Mouse (Mus musculus): ENCODE data around the gene Mtss1l.

The Mtss1l gene

DNA sequence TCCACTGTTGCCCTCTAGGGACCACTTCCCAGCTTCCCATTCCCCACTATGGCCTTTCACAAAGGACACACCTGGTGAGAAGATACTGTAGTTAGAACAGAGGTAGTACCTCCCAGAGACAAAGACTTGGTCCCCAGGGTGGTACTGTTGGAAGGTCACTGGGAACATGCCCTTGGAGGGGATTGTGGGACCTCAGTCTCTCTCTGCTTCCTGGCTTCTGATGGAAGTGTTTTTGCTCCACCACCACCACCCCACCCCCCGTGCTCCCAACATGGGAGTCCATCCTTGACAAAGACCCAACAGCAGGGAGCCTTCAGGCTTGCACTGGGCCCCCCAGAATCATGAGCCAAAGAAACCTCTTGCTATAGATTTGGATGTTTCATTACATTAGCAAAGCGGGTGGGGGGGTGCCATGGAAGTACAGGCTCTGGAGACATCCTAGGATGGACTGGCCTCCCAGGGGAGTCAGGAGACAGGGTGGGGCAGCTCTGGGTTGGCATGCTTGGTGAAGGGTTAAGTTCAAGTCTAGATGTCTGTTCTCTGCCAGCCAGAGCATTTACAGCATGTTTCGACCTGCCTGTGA lies 14.9 kb upstream of the Mtss1l start:
- DNase-seq (ENCODE audit: low read depth) = no peak

- DNase-seq (ENCODE audit: low read depth) = no peak
Observed at GRCm38 (mm10) chr8:110708429-110708828, 12.8 kb upstream of the Mtss1l start.

DNA sequence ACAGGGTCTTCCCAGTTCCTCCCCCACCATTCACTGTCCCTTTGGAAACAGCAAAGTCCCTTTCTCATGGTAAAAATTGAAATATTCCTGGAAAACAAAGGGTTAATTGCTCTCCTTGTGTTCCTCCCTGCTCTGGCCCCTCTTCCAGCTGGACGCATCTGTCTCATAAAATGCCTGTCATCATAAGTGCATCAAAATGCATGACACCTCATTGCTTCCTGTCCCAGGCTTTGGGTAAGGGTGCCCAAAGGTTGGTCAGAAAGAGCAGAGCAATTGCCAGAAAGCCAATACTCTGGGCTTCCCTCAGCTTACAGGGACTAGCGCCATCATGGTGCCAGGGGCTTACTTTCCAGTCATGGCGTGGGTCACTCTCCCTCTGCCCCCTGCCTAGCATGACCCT lies 10.7 kb upstream of the Mtss1l start:
- no peak for DNase-seq (ENCODE audit: low read depth)

DNA sequence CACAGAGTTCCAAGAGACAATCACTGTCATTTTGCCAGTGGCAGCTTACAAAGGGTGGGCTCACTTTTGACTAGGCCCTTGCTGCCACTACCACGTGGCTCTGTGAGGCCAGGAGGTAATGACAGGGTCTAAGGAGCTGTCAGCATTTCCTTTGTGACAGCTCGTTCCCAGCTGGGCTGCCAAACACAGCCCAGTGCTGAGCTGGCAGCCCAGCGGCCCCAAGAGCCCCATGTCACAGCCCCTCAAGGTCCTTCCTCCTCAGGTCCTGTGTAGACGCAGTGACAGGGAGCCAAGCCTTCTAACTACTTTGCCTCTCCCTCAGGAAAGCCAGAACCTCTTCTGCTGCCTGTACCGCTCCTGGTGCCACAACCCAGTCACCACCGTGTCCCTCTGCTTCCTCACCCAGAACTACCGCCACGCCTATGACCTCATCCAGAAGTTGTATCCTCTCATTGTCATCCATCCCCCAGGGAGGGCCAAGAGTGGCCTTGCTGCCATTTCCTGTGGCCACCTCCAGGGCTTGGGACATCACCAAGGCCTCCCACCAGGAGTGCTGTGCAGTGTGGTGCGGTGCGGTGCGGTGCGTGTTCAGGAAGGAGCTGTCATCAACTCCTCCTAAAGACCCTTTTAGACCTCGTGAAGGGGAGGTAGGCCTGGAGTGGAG lies 9.9 kb upstream of the Mtss1l start:
- DNase-seq (ENCODE audit: low read depth) = no peak

GRCm38 (mm10) chr8:110713073-110713472 lies 8.2 kb upstream of the Mtss1l start:
- DNase-seq (ENCODE audit: low read depth) = no peak

- no peak for DNase-seq (ENCODE audit: low read depth)
Observed at GRCm38 (mm10) chr8:110714827-110715519, 6.3 kb upstream of the Mtss1l start.

DNA sequence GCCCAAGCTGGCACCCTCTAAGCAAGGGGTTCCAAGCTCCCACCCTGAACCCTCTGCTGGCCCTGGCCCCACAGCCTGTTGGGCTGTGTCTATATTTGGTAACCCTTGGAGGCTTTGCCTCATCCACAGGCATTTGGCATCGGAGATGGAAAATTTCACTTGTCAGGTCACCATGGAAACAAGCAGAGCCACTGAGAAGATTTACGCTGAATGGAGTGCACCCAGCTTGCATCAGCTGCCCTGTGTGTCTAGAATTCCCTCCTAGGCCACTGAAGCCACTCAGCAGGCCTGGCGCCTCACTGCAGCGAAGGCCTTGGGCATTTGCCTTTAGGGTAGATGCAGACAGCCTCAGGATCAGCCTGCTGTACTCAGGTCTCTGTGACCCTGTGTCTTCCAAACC lies 5.2 kb upstream of the Mtss1l start:
- DNase-seq (ENCODE audit: low read depth) = no peak

DNA sequence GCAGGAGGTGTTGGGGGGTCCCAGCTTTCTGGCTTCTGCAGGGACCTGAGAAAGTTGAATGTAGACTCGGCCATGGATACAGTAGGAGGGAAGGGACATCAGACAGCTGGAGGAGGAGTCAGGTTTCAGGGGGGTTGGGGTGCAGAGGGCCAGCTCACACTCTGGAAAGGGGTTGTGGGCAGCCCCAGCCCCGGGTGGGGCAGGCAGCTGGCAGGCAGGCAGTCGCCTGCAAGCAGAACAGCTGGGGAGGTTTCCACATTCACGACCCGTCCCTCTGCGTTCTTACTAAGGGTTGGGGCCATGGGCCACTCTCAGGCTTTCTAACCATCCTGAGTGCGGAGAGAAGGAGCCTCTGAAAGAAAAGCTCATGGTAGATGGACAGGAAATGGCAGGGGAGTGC lies 4.1 kb upstream of the Mtss1l start:
- DNase-seq (ENCODE audit: low read depth) = no peak

GRCm38 (mm10) chr8:110718209-110718968 lies 2.9 kb upstream of the Mtss1l start:
- no peak for DNase-seq (ENCODE audit: low read depth)

- DNase-seq (ENCODE audit: low read depth) = no peak
Observed at GRCm38 (mm10) chr8:110718969-110719670, 2.2 kb upstream of the Mtss1l start.

GRCm38 (mm10) chr8:110719898-110720653 lies 1.2 kb upstream of the Mtss1l start:
- no peak for DNase-seq (ENCODE audit: low read depth)

GRCm38 (mm10) chr8:110721606-110722413 lies 534 bp downstream of the Mtss1l start:
- no peak for DNase-seq (ENCODE audit: low read depth)

DNA sequence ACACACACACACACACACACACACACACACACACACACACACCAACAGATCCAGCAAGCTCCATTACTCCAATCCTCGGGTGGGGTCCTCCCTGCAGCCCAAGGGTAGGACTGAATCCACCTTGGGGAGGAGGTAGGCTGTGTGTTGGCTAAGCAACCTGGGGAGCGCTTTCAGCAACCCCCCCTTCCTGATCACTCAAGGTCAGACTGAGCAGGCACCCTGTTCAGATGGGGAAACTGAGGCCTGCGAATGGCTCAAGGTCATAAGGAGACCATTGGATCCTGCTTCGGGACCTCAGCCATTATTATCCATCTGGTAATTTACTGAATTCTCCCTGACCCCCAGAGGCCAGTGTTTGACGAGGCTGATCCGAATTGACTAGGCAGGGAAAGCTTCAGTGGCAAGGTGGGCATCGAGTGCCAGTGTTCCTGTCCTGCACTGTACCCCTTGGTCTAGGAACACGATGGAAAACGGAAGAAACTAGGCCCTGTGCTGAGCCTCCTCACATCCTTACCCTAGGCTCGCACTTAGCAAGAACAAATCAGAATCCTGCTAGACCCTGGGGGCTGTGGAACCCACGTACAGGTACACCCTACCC lies 1.2 kb downstream of the Mtss1l start:
- no peak for DNase-seq (ENCODE audit: low read depth)

DNA sequence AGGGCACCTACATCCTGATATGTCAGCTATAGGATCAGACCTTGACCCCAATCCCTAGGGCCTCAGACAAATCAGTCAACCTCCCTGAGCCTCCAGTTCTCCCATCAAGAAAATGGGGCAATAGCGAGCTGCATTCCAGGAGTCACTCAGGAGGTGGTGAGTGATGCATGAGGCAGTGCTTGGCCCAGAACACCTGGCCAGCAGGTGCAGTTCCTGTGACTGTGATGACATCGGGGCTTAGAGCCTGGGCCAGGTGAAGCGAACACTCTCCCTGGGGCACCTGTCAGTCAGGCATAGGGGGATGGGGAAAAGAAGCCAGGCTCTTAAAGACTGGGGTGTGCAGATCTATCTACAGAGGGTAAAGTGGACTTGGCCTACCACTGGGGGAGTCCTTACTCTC lies 3.2 kb downstream of the Mtss1l start:
- DNase-seq (ENCODE audit: low read depth) = no peak

- no peak for DNase-seq (ENCODE audit: low read depth)
Observed at GRCm38 (mm10) chr8:110725084-110725838, 4.0 kb downstream of the Mtss1l start.

- DNase-seq (ENCODE audit: low read depth) = no peak
Observed at GRCm38 (mm10) chr8:110726893-110727292, 5.6 kb downstream of the Mtss1l start.

- no peak for DNase-seq (ENCODE audit: low read depth)
Observed at GRCm38 (mm10) chr8:110731346-110731859, 10.1 kb downstream of the Mtss1l start.

- DNase-seq (ENCODE audit: low read depth) = no peak
Observed at GRCm38 (mm10) chr8:110733036-110733435, 11.8 kb downstream of the Mtss1l start.

DNA sequence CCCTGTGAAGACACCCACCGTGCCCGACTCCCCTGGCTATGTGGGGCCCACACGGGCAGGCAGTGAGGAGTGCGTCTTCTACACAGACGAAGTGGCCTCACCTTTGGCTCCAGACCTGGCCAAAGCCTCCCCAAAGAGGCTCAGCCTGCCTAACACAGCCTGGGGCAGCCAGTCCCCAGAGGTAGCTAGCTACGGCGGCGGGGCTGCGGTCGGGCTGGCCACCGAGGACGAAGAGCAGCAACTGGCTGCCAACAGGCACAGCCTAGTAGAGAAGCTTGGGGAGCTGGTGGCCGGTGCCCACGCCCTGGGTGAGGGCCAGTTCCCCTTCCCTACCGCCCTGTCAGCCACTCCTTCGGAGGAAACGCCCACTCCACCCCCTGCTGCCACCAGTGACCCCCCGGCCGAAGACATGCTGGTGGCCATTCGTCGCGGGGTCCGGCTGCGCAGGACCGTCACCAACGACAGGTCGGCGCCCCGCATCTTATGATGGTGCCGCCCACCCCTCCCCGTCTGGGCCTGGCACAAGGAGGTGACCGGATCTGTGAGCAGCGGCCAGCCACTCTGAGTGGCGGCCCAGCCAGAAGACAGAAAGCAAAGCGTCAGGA lies 17.4 kb downstream of the Mtss1l start:
- no peak for DNase-seq (ENCODE audit: low read depth)
